Mouse (Mus musculus) B cell, adult (primary cell): ENCODE data around the gene Gm10112. TPM values are rescaled to one million over a fixed set of nuclear protein-coding genes. Genes with fewer than 3 reads are reported as not detected.

Source experiments
- total RNA-seq: library from RNA; stranded (reverse); gene quantifications from 4 replicates; pipeline ENCODE4 v1.2.4, GENCODE M21; 2023; ENCODE audit not compliant: inconsistent age

The Gm10112 gene
- total RNA-seq: not detected in 4 replicates

DNA sequence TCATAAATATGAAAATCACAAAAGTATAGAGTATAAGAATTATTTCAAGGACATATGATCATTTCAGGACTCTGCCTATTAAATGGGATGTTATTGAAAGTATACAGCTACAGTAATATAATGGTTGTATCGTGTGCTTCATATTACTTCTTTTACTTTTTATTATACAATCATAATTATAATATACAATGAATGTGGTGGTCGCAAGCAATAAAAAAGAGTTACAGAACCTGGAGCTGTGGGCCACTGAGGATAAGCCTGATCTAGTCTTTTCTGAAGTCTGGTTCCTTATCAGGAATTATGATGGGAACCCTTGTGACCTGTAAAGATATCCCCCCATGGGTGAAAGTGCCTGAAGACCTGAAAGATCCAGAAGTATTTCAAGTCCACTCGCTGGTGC is at the start of gene Gm10112:
Gene Gm10112, plus strand, starts transcription at position 301 of the 400 bp plus-strand sequence.

Other genes with a start within 250 kb of the Gm10112 start
- gene Cylc1, start 57.9 kb upstream of the Gm10112 start, total RNA-seq: not detected in 4 replicates